Mouse (Mus musculus): ENCODE measurements around the gene Sprr2k.
"Not testable (repeated sequence)": the region's sequence is repeated elsewhere in the genome, so short reads cannot be mapped to it uniquely, and the experiment has no call there.

Gene Sprr2k

DNA sequence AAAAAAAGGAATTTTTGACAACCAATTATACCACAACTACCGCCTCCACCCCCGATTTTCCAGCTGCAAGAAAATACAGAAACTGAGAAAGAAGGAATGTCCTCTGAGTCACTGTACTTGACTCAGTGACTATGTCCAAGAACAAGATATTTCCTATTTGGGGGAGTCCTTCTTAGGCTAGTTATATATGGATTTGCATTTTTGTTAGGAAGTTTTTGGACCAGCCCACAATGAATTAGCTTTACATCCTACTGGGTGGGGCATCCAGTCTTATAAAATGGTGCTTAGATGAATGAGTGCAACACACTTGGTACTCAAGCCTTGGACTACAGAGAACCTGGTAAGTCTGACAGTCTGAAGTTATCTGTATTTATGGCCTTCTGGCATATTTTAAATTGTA, at the start of gene Sprr2k:
Gene Sprr2k, plus strand, starts transcription at position 301 of the 400 bp plus-strand sequence.
- DNase-seq (ENCODE audit: low spot score in 2 of 2) = no peak

DNA sequence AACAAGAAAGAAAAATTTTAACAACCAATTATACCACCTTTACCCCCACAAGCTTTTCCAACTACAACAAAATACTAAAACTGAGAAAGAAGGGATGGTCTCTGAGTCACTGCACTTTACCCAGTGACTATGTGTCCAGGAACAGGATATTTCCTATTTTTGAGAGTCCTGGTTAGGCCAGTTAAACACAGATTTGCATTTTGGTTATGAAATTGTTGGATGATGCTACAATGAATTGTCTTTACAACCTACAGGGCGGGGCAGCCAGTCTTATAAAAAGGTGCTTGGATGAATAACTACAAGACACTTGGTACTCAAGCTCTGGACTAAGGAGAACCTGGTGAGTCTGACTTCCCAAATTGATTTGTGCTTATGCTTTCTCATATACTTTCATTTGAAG, 47.0 kb upstream of the Sprr2k start, which contains the start of gene Sprr2h:
Gene Sprr2h, plus strand, starts transcription at position 301 of the 400 bp plus-strand sequence.
- DNase-seq (ENCODE audit: low spot score in 2 of 2) = no peak

DNA sequence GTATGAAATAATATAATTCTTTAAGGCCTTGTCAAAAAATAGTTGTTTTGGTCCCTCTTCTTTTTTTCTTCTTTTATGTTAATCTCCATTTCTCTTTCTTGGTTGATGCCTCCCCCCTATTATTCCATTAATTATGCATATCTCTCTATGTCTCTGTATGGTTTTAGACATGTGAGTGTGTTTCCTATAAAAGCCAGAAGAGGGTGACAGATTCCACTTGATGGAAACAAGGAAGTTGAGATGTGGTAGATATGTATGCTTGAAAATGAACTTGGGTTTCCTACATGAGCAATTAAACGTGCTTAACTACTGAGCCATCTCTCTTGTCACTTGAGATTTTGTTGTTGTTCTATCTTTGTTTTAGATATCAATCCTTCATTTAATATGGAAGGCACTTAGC, 38.1 kb upstream of the Sprr2k start:
- no peak for DNase-seq (ENCODE audit: low spot score in 2 of 2)

DNA sequence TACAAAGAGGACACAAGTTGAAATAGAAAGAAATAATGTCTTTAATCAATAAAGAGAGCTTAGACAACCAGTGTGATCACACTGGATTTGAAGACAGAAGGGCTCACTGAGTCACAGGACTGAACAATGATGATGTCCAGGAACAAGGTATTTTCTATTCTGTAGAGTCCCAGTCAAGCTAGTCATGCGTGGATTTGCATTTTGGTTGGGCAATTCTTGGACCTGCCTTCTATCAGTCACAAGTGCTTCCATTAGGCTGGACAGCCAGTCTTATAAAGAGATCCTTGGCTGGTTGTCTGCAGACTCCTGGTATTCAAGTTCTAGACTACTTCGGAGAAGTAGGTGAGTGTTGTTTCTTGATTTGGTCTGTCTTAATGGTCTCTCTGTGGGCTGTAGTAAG, 24.7 kb upstream of the Sprr2k start, which contains the start of gene Sprr2i:
Gene Sprr2i, plus strand, starts transcription at position 301 of the 400 bp plus-strand sequence.
- DNase-seq (ENCODE audit: low spot score in 2 of 2) = no peak

DNA sequence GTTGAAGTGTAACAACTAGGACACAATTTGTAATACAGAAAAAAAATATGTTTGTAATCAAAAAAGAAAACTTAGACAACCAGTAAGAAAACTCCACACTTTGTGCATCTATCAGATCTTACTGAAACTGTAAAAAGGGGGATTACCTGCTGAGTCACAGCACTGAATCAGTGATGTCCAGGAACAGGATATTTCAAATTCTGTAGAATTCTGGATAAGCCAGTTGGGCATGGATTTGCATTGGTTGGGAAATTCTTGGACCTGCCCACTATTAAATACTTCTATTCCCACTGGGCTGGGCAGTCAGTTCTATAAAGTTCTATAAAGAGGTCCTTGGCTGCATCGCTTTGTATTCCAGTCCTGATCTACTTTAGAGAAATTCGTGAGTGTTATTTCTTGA, 14.6 kb upstream of the Sprr2k start, which contains the start of gene Sprr2j-ps:
Gene Sprr2j-ps, plus strand, starts transcription at position 301 of the 400 bp plus-strand sequence.
- no peak for DNase-seq (ENCODE audit: low spot score in 2 of 2)

DNA sequence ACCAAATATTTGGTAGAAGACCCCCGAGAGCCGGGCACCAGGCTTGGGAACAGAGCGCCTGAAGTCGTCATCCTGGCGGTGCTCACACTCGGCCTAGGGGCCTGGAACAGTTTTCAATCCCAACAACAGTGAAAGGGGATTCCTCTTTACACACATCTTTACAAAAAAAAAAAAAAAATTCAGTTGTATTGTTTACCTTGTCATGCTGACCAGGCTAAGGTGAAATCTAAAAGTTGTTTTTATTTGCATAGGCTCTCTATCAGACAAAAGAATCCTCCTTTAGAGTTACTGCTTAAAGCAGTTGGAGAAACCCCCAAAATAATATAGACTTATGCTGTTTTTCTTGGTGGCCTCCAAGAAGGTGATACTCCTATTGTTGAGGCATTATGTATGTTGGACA, 3.1 kb upstream of the Sprr2k start, which contains the start of gene Gm9774:
Gene Gm9774, minus strand, starts transcription at position 101 of the 400 bp plus-strand sequence.
- no peak for DNase-seq (ENCODE audit: low spot score in 2 of 2)

DNA sequence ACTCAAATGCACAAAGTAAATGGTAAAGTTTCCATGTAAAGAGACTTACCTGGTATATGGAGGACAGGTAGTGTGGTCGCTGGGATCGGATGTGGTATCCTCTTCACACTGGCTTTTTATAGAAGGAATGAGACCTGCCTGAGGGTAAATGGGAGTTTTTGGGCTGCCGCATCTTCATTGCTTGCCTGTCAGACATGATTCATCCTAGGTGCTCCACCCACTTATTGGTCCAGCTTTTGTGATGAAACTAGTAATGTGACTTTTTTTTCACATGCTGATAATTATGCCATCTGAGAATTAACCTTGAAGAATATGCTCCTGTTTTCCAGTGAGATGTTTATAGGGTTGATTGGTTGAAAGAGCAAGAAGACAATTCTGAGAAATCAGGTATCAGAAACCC, 6.3 kb downstream of the Sprr2k start, which contains the start of gene Sprr1b:
Gene Sprr1b, minus strand, starts transcription at position 101 of the 400 bp plus-strand sequence.
- DNase-seq (ENCODE audit: low spot score in 2 of 2) = no peak

DNA sequence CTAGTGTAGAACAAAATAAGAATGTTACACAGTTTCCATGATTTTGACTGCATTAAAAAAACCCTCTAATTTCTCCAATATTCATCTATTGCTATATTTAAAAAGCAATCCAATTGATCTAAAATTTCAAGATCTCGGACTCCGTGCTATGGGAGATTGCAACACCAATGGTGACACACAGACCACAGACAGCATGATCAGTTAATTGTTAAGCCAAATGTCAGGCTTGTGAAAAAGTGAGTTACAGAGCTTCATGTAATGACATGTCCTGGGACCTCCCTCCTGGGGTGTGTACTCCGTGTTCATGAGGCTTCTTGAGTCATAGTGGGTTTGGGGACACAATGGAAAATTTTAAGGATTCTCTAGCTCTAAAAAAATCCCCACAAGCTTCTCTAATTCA, 7.8 kb downstream of the Sprr2k start:
- no peak for DNase-seq (ENCODE audit: low spot score in 2 of 2)

DNA sequence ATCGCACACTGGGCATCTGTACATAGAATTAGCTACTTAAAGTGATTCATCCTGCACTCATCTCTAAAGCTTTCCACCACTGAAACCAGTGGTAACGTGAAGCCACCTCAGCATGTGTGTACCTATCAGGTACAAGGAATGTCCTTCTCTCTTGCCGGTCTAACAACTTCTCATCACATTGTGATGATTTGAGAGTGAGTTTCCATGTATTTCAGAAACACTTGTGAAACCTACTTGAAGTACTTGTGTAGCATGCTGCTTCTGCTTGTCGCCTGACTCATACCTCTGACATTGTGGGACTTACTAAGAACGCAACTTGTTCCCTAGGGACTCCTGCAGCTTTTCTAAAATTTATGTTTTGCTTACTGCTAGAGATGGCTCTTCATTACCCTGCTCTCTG, 22.8 kb downstream of the Sprr2k start:
- no peak for DNase-seq (ENCODE audit: low spot score in 2 of 2)

DNA sequence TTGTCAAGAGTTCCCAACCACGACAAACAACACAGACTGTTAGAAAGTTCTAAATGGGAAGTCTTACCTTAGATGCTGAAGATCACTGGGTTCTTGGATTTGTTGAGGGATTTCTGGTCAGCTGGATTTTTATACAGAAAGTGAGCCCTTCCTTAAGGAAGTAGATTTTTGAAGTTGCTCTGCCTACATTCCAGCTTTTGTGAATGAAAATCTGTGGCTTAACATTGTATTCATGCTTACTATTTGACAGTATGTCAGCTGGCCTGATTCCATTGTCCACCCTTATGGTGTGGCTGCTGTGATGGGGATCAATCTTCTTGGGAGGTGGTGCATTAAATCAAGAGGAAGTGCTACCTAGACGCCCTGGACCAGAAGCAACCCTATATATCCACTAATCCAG, 26.2 kb downstream of the Sprr2k start, which contains the start of gene Sprr3:
Gene Sprr3, minus strand, starts transcription at position 101 of the 400 bp plus-strand sequence.
- no peak for DNase-seq (ENCODE audit: low spot score in 2 of 2)

DNA sequence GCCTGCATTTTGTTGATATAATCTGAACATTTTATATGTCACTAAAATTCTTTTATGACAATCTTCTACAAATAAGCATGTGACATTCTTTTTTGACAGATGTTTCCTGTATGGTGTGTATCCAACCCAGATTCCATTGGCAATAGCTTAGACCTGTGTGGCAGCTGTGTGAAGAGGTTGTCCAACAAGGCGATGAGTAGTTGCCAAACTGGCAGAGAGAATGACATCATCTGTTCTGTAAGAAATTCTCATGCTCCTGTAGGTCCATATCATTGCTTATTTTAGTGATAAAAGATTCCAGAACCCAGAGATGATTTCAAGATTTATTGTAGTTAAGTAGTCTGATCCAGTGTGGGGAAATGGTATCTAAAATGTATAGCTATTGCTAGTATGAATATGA, 34.2 kb downstream of the Sprr2k start:
- DNase-seq (ENCODE audit: low spot score in 2 of 2) = no peak

DNA sequence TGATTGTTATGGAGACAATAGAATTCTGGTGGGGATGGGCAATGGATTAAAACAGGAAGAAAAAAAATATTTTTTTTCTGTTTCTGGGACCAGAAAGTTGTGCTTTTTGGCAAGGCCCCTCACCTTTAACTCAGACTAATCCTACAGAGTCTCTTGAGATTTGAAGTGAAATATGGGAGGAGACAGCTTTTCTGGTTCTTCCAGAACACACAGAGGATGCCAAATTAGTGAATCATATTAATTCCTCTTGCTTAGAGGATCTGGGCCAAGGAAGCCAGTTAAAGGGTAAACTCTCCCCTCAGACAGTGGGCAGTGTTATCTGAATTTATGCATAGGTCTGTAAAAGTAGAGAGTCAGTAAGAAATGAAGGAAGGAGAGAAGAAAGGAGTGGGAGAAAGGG, 35.0 kb downstream of the Sprr2k start:
- DNase-seq (ENCODE audit: low spot score in 2 of 2) = no peak

DNA sequence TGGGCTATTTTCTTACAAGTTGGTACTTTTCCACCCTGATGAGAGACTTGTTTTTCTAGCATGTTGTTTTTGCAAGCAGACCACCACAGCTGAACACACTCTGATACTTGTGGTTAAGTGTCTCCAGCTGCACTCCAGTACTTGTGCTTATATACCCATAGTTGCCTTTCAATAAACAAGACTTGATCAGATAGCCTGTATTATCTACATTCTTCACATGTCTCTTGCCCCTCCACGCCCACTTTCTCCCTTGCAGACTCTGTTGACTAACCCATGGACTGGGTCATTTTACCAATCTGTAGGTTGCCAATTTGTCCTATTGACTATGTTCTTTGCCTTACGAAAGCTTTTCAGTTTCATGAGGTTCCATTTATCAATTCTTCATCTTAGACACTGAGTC, 37.7 kb downstream of the Sprr2k start:
- DNase-seq (ENCODE audit: low spot score in 2 of 2) = no peak

DNA sequence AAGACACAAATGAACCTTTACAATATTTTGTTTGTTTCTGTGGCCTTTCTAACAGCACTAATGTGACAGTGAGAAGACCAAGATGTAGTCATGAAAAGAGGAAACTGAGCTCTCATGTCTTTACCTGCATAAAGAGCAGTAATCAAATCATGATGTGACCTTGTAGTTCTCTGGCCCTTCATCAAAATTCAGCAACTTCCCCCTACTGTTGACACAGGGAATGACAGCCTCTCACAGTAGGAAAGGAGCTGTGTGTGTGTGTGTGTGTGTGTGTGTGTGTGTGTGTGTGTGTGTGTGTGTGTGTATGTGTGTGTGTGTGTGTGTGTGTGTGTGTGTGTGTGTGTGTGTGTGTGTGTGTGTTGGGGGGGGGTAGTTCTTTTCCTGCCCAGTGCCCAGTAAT, 48.9 kb downstream of the Sprr2k start:
- DNase-seq (ENCODE audit: low spot score in 2 of 2) = not testable (repeated sequence)

Measured in spleen, postnatal 10 days (tissue).